Mouse (Mus musculus): Measurements from ENCODE around the gene Greb1. TPM values are rescaled to one million over a fixed set of nuclear protein-coding genes. Genes with fewer than 3 reads are reported as not detected.

The Greb1 gene
- polyA plus RNA-seq, 1 experiment from 2014 or later = 10.0 TPM

DNA sequence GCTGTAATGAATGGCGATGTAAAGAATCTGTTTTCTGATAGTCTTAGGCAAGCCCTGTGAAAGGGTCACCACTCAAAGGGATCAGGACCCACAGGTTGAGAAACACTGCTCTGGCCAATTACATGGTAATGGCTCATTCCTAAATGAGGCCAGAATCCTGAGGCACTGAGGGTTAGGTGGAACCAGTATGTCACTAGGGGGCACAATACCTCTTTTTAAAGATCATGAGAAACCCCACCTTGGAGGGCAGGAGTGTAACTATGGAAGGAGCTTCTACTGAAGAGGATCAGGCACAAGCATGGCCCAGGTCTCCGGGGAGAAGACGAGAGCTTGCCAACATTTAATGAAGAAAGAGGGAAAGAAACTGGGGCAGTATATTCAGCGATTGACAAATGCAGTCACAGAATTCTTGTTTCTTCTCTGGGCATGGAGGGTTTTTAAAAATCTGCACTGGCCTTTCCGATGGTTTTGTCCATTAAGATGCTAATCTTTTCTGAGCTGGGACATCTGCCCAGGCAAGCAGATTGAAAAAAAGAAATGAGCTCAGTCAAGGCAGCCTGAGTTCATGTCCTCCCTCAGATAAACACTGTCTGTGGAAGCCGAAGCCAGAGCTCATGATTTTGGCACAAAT lies 137.6 kb downstream of the Greb1 start:
- Histone ChIP-seq H3K27me3 (ENCODE audit: control insufficient read depth, insufficient read depth, low read length) (no peaks in the 10 kb centered on the region), H3K27ac (ENCODE audit: low read depth, low read length) (no peak overlapping the region), H3K4me2 (ENCODE audit: low read depth) (no peak overlapping the region), H3K36me3 (ENCODE audit: control insufficient read depth, insufficient read depth, low read length) (no peaks in the 10 kb centered on the region), H3K4me3 (ENCODE audit: low read depth, low read length) (no peak overlapping the region), H3K9me3 (ENCODE audit: control insufficient read depth, low read length) (no peaks in the 10 kb centered on the region), H3K9ac (ENCODE audit: low read length) (no peak overlapping the region), H3K4me1 (ENCODE audit: control insufficient read depth, insufficient read depth, low read length) (no peaks in the 10 kb centered on the region)
- DNase-seq (ENCODE audit: low spot score) (no peak), ATAC-seq (ENCODE audit: insufficient read depth, low FRiP score, low TSS enrichment) (no peak)
- 79% methylated on average over 6 of the region's 6 CpGs for whole genome bisulfite sequencing

DNA sequence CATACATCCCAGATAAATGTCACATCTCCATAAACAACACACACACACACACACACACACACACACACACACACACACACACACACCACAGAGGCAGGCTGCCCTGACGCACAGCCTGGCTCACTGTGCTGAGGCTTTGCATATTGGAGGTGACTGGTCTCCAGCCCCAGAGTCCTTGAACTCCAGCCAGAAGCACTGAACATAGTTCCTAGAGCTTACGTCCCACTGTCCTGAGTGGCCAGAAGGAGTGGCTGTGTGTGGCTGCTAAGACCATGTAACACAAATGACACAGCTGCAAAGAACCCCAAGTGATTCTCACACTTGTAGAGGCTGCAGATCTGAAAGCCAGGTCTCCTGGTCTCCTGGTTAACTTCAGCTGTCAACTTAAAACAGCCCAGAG lies 138.8 kb downstream of the Greb1 start:
- no peak overlapping the region for H3K4me3 ChIP-seq (ENCODE audit: low read depth, low read length)
- no peaks in the 10 kb centered on the region for H3K36me3 ChIP-seq (ENCODE audit: control insufficient read depth, insufficient read depth, low read length)
- H3K27me3 ChIP-seq (ENCODE audit: control insufficient read depth, insufficient read depth, low read length) = no peaks in the 10 kb centered on the region
- H3K4me1 ChIP-seq (ENCODE audit: control insufficient read depth, insufficient read depth, low read length) = no peaks in the 10 kb centered on the region
- WGBS = 97% methylated on average over 2 of the region's 2 CpGs
- no peak overlapping the region for H3K9ac ChIP-seq (ENCODE audit: low read length)
- H3K27ac ChIP-seq (ENCODE audit: low read depth, low read length) = no peak overlapping the region
- DNase-seq (ENCODE audit: low spot score) (no peak), ATAC-seq (ENCODE audit: insufficient read depth, low FRiP score, low TSS enrichment) (no peak)
- no peak overlapping the region for H3K4me2 ChIP-seq (ENCODE audit: low read depth)
- H3K9me3 ChIP-seq (ENCODE audit: control insufficient read depth, low read length) = no peaks in the 10 kb centered on the region

DNA sequence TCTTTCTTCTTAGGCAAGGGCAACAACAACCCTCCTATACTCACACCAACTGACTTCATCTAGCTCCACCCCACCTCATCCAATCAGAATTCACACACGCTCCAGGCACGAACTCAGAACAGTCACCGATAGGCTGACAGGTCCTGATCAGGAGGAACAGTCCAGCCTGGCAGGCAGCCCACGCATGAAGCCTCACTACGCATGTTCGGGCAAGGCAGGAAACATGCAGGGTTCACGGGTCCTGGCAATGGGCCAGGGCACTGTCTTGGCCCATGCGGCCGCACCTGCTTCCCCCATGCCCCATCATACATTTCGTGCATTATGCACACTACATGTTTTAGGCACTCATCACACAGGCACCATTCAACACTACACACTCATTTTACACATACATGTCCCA lies 139.2 kb downstream of the Greb1 start:
- H3K4me1 ChIP-seq (ENCODE audit: control insufficient read depth, insufficient read depth, low read length) = no peaks in the 10 kb centered on the region
- H3K9ac ChIP-seq (ENCODE audit: low read length) = no peak overlapping the region
- ATAC-seq (ENCODE audit: insufficient read depth, low FRiP score, low TSS enrichment) (no peak), DNase-seq (ENCODE audit: low spot score) (no peak)
- H3K36me3 ChIP-seq (ENCODE audit: control insufficient read depth, insufficient read depth, low read length) = no peaks in the 10 kb centered on the region
- no peaks in the 10 kb centered on the region for H3K9me3 ChIP-seq (ENCODE audit: control insufficient read depth, low read length)
- 85% methylated on average over 10 of the region's 10 CpGs for WGBS
- H3K27me3 ChIP-seq (ENCODE audit: control insufficient read depth, insufficient read depth, low read length) = no peaks in the 10 kb centered on the region
- H3K4me2 ChIP-seq (ENCODE audit: low read depth) = no peak overlapping the region
- no peak overlapping the region for H3K4me3 ChIP-seq (ENCODE audit: low read depth, low read length)
- no peak overlapping the region for H3K27ac ChIP-seq (ENCODE audit: low read depth, low read length)

DNA sequence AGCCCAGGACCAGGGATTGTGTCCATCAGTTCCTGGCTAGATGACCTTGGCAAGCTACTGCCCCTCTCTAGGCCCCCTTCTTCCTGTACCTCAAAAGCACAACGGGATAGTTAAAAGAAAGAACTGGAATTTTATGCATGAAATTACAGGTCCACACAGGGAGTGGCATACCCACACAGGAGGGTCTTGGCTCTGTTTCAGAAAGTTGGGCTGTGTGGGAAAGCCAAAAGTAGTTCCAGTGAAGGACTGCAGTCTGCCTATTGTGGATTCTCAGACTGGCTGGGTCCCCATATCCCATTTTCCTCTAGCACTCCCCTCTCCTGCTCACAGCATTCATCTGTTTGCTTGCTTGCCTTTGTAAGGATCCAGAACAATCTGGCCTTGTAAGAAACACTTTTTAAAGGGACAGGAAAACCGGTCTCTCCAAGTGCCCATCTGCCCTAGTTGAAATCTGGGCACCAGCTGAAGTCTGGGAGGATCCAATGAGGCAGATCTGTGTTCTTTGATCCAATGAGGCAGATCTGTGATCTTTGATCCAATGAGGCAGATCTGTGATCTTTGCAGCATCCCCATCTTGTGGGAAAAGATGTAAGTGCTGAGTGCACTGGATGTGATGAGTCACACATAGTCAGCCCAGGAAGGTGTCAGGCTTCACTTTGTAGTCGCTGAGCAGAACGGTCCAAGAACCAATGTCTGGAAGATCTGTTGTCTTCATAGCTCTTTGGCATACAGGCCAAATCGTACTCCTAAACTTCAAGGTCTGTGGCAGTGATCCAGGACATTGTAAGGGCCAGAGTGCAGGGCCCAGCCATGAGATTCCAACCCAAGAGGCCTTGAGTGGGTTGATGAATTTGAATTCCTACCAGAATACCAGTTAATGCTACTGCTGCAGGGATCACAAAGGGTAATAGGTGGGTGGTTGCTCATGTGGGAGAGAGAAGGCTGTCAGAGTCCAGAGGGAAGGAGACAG lies 143.5 kb downstream of the Greb1 start:
- Histone ChIP-seq H3K4me3 (ENCODE audit: low read depth, low read length) (no peak overlapping the region), H3K9me3 (ENCODE audit: control insufficient read depth, low read length) (no peaks in the 10 kb centered on the region), H3K9ac (ENCODE audit: low read length) (no peak overlapping the region), H3K27ac (ENCODE audit: low read depth, low read length) (no peak overlapping the region), H3K4me1 (ENCODE audit: control insufficient read depth, insufficient read depth, low read length) (0 out of 2 replicates have a peak, but pooled peaks cover 6% of the 10 kb centered on the region), H3K27me3 (ENCODE audit: control insufficient read depth, insufficient read depth, low read length) (peaks cover 29% of the 10 kb centered on the region), H3K4me2 (ENCODE audit: low read depth) (no peak overlapping the region), H3K36me3 (ENCODE audit: control insufficient read depth, insufficient read depth, low read length) (no peaks in the 10 kb centered on the region)
- WGBS = 82% methylated on average over 5 of the region's 5 CpGs
- DNase-seq (ENCODE audit: low spot score) (no peak), ATAC-seq (ENCODE audit: insufficient read depth, low FRiP score, low TSS enrichment) (no peak)

DNA sequence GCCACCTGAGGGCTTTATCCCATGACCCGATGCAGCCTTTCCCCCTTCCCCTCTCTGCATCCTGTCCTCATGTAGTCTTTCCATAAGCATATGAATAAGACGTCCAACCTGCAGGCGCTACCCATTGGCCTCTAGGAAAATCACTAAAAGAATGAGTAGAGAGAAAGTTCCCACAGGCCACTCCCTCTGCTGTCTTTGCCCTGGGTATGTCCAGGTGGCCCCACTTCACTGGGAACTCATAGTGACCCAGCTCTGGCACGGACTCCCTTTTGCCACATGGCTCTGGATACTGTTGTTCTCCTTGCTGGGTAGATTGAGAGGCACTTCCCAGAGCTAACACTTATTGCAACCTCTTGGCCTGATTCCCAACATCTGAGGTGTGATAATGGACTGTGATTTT lies 145.1 kb downstream of the Greb1 start:
- Histone ChIP-seq H3K4me3 (ENCODE audit: low read depth, low read length) (no peak overlapping the region), H3K9me3 (ENCODE audit: control insufficient read depth, low read length) (no peaks in the 10 kb centered on the region), H3K27me3 (ENCODE audit: control insufficient read depth, insufficient read depth, low read length) (peaks cover 29% of the 10 kb centered on the region), H3K4me1 (ENCODE audit: control insufficient read depth, insufficient read depth, low read length) (0 out of 2 replicates have a peak, but pooled peaks cover 6% of the 10 kb centered on the region), H3K4me2 (ENCODE audit: low read depth) (no peak overlapping the region), H3K36me3 (ENCODE audit: control insufficient read depth, insufficient read depth, low read length) (no peaks in the 10 kb centered on the region), H3K27ac (ENCODE audit: low read depth, low read length) (no peak overlapping the region), H3K9ac (ENCODE audit: low read length) (no peak overlapping the region)
- ATAC-seq (ENCODE audit: insufficient read depth, low FRiP score, low TSS enrichment) = no peak
- WGBS = 78% methylated on average over 4 of the region's 4 CpGs
- DNase-seq (ENCODE audit: low spot score) = no peak

DNA sequence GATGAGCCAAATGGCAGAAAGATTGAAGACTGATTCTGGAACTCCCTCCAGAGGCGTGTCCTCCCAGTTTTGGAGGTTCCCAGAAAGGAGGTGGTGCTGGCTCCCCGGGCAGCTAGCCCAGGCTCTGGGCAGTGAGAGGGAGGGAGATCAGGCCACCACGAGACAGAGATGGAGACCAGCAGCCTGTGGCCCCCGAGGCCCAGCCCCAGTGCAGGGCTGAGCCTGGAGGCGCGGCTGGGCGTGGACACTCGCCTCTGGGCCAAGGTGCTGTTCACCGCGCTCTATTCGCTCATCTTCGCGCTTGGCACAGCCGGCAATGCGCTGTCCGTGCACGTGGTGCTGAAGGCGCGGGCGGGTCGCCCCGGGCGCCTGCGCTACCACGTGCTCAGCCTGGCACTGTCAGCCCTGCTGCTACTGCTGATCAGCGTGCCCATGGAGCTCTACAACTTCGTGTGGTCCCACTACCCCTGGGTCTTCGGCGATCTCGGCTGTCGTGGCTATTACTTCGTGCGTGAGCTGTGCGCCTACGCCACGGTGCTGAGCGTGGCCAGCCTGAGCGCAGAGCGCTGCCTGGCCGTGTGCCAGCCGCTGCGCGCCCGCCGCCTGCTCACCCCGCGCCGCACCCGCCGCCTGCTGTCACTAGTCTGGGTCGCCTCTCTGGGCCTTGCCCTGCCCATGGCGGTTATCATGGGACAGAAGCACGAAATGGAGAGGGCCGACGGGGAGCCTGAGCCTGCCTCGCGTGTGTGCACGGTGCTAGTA lies 147.2 kb downstream of the Greb1 start, which contains the start of gene Ntsr2:
TSS of gene Ntsr2 (plus strand) at position 51 of the 762 bp plus-strand sequence.
- WGBS = 7% methylated on average over 58 of the region's 58 CpGs
- H3K27ac ChIP-seq (ENCODE audit: low read depth, low read length) = no peak within 1 kb of the TSS
- DNase-seq (ENCODE audit: low spot score) (peak; percentile 71), ATAC-seq (ENCODE audit: insufficient read depth, low FRiP score, low TSS enrichment) (peak; percentile 71; the same call in 1 of the 2 replicates)
- no peak within 1 kb of the TSS for H3K9ac ChIP-seq (ENCODE audit: low read length)
- peaks cover 29% of the 10 kb centered on the region for H3K27me3 ChIP-seq (ENCODE audit: control insufficient read depth, insufficient read depth, low read length)
- 0 out of 2 replicates have a peak, but pooled peaks cover 6% of the 10 kb centered on the region for H3K4me1 ChIP-seq (ENCODE audit: control insufficient read depth, insufficient read depth, low read length)
- H3K4me3 ChIP-seq (ENCODE audit: low read depth, low read length) = no peak within 1 kb of the TSS
- H3K36me3 ChIP-seq (ENCODE audit: control insufficient read depth, insufficient read depth, low read length) = no peaks in the 10 kb centered on the region
- H3K9me3 ChIP-seq (ENCODE audit: control insufficient read depth, low read length) = no peaks in the 10 kb centered on the region
- H3K4me2 ChIP-seq (ENCODE audit: low read depth) = peak within 1 kb of the TSS; percentile 25

DNA sequence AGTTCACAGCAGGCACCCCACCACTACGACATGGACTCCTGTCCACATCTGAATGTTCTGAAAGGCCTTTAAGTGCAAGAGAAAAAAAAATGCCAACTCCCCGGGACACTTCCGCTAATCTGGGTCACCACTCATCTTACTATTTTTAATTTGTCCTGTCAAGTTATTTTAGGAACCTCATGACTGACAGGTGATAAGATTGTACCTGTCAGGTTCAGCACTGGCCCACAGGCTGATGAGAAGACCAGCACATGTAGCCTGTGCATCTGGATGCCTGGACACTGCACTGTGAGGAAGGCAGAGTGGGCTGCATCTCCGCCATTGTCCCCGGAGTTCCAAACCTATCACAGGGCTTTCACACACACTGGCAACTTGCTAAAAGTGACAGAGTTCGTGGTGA lies 150.9 kb downstream of the Greb1 start:
- WGBS = 87% methylated on average over 6 of the region's 6 CpGs

DNA sequence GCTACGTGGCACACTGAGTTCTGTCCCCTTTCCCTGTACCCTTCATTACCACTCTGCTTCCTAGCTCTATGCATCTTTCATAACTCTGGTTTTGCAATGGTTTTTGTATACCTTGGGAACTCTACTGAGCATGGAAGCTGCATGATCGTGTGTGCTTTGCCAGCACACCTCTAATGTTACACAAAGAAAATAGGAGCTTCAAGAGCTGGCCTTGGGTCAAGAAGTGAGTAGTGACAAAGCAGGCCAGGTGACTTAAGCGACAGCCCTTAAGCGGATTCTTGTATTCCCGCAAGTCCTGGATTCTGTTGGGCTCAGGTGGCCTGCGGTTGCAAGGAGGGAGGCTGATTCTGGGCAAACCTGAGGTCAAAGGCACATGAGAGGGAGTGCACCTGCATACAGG lies 152.4 kb downstream of the Greb1 start:
- H3K9ac ChIP-seq (ENCODE audit: low read length) = no peak overlapping the region
- peaks cover 6% of the 10 kb centered on the region for H3K27me3 ChIP-seq (ENCODE audit: control insufficient read depth, insufficient read depth, low read length)
- DNase-seq (ENCODE audit: low spot score) (no peak), ATAC-seq (ENCODE audit: insufficient read depth, low FRiP score, low TSS enrichment) (no peak)
- WGBS = 88% methylated on average over 6 of the region's 6 CpGs
- no peaks in the 10 kb centered on the region for H3K9me3 ChIP-seq (ENCODE audit: control insufficient read depth, low read length)
- H3K4me1 ChIP-seq (ENCODE audit: control insufficient read depth, insufficient read depth, low read length) = 0 out of 2 replicates have a peak, but pooled peaks cover under 1% of the 10 kb centered on the region
- H3K4me2 ChIP-seq (ENCODE audit: low read depth) = no peak overlapping the region
- H3K27ac ChIP-seq (ENCODE audit: low read depth, low read length) = no peak overlapping the region
- no peaks in the 10 kb centered on the region for H3K36me3 ChIP-seq (ENCODE audit: control insufficient read depth, insufficient read depth, low read length)
- no peak overlapping the region for H3K4me3 ChIP-seq (ENCODE audit: low read depth, low read length)

More for the DNA sequence above, 150.9 kb downstream of the Greb1 start:
- ATAC-seq (ENCODE audit: insufficient read depth, low FRiP score, low TSS enrichment) (no peak), DNase-seq (ENCODE audit: low spot score) (no peak)
- Histone ChIP-seq H3K27me3 (ENCODE audit: control insufficient read depth, insufficient read depth, low read length) (peaks cover 21% of the 10 kb centered on the region), H3K27ac (ENCODE audit: low read depth, low read length) (no peak overlapping the region), H3K9ac (ENCODE audit: low read length) (no peak overlapping the region), H3K9me3 (ENCODE audit: control insufficient read depth, low read length) (no peaks in the 10 kb centered on the region), H3K36me3 (ENCODE audit: control insufficient read depth, insufficient read depth, low read length) (no peaks in the 10 kb centered on the region), H3K4me3 (ENCODE audit: low read depth, low read length) (no peak overlapping the region), H3K4me1 (ENCODE audit: control insufficient read depth, insufficient read depth, low read length) (0 out of 2 replicates have a peak, but pooled peaks cover 6% of the 10 kb centered on the region), H3K4me2 (ENCODE audit: low read depth) (no peak overlapping the region)

Measured in neural tube, embryonic 11.5 days (tissue).